Mouse (Mus musculus) activated CD4-positive, CD25-positive, alpha-beta regulatory T cell, adult 4 months (primary cell): ENCODE results near the gene Ecel1. TPM values are rescaled to one million over a fixed set of nuclear protein-coding genes. Genes with fewer than 3 reads are reported as not detected.

Source experiments
- ATAC-seq: one replicate; pipeline ENCODE4 v1.8.0; 2017
- polyA plus RNA-seq, 2 experiments: library from polyadenylated mRNA; unstranded; fragments of 100-300 nt; shearing (Covaris generic); gene quantifications; one replicate each; pipeline ENCODE4 v1.2.1; 2017

Ecel1 gene
- polyA plus RNA-seq, 2 experiments from 2014 or later = 0.36 TPM; not detected in 1

- ATAC-seq = no peak
Measured at GRCm38 (mm10) chr1:87098358-87098975, 57.9 kb downstream of the Ecel1 start.

Other genes starting within 250 kb of the Ecel1 start
- not detected for gene Alppl2, start 66.6 kb downstream of the Ecel1 start, polyA plus RNA-seq
- not detected for gene Alpi, start 54.9 kb downstream of the Ecel1 start, polyA plus RNA-seq
- not detected for gene Akp3, start 31.5 kb downstream of the Ecel1 start, polyA plus RNA-seq
- gene Prss56, start 26.8 kb upstream of the Ecel1 start, polyA plus RNA-seq = not detected
- not detected for gene Chrnd, start 34.1 kb upstream of the Ecel1 start, polyA plus RNA-seq
- gene Chrng, start 48.1 kb upstream of the Ecel1 start, polyA plus RNA-seq = not detected
- 100 to 1,000 TPM; 128 to 155 TPM for gene Eif4e2, start 57.4 kb upstream of the Ecel1 start, polyA plus RNA-seq
- not detected for gene Efhd1, start 107.8 kb upstream of the Ecel1 start, polyA plus RNA-seq
- 10 to 100 TPM; 49.9 to 58.1 TPM for gene Gigyf2, start 170.5 kb upstream of the Ecel1 start, polyA plus RNA-seq
- 1 to 10 TPM in 1 of 2 experiments, under 1 TPM in 1; 0.82 to 1.1 TPM for gene Kcnj13, start 238.2 kb upstream of the Ecel1 start, polyA plus RNA-seq